In the genomic region with DNA sequence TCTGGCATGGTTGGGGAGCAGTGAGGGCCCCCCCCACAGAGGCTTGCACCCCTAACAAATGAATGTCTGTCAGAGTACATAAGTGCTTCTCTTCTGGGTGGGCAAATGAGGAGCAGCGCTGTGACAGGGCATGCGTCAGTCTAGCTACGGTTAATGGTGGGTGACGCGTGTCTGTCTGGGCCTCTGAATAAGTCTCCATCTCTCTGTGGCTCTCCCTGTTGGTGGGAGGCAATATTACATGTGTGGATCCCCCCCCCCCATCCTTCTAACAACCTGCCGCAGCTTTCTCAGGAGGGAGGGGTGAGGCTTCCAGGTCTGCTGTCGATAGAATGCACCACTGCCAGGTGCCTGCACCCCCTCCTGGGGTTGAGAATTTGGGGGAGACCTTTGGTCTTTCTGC, we compare ENCODE assay signal across 17 mouse cellular contexts. TPM values are rescaled to one million over a fixed set of nuclear protein-coding genes. Genes with fewer than 3 reads are reported as not detected.
DNase-seq lines count a peak whose midpoint lies in the region; ATAC-seq and TF ChIP-seq lines count a peak whose summit lies in the region.
"Had no signal": no experiment of that assay in that cellular context is flagged by ENCODE, and none has a peak within 500 bp of the region (broad histone marks: within the 10 kb centered on the region; RNA-seq: fewer than 3 reads in every experiment).

No protein-coding gene starts in this region.

- H3K27ac ChIP-seq in heart, embryonic 10.5 days, result 0 out of 2 replicates have a peak overlapping the region, but pooled peaks have one; percentile 4
- no peak overlapping the region for H3K27ac ChIP-seq in hindbrain, postnatal 0 days
- H3K27ac ChIP-seq in liver, embryonic 12.5 days, result no peak overlapping the region
- H3K27ac ChIP-seq: embryonic facial prominence, embryonic 15.5 days; limb, embryonic 15.5 days; macrophage; stomach, embryonic 15.5 days had no signal

- H3K4me3 ChIP-seq in heart, embryonic 10.5 days, result peak overlapping the region; percentile 83
- H3K4me3 ChIP-seq in hindbrain, postnatal 0 days (ENCODE audit: low read length), result peak overlapping the region; percentile 78; the same call in 1 of the 2 replicates
- no peak overlapping the region for H3K4me3 ChIP-seq in liver, embryonic 12.5 days
- H3K4me3 ChIP-seq: embryonic facial prominence, embryonic 15.5 days; limb, embryonic 15.5 days; stomach, embryonic 15.5 days had no signal

- DNase-seq in heart, embryonic 10.5 days (ENCODE audit: low spot score), result no peak
- DNase-seq in heart, postnatal 4 days, result no peak
- peak; percentile 40 for DNase-seq in retina, postnatal 1 day
- no peak for DNase-seq in retina, embryonic 14.5 days (ENCODE audit: low spot score)
- no peak for DNase-seq in hindbrain, postnatal 0 days (ENCODE audit: low spot score)
- no peak for DNase-seq in right cerebral cortex, postnatal 10 days (ENCODE audit: low spot score in 2 of 2)
- DNase-seq: adrenal gland, postnatal 14 days; kidney, adult 18-20 months; lung, adult 2 months; thymus, postnatal 4 days had no signal

- TF ChIP-seq CTCF in hindbrain, postnatal 0 days (IDR thresholded peaks at IDR 0.05; ENCODE audit: low read depth), result peak; percentile 55

- peaks cover 80% of the 10 kb centered on the region for H3K4me1 ChIP-seq in heart, embryonic 10.5 days
- peaks cover 6% of the 10 kb centered on the region for H3K4me1 ChIP-seq in hindbrain, postnatal 0 days (ENCODE audit: insufficient read depth, low read length)
- peaks cover 5% of the 10 kb centered on the region; the same call in 1 of the 2 replicates for H3K4me1 ChIP-seq in liver, embryonic 12.5 days

- peak overlapping the region; percentile 91 for H3K4me2 ChIP-seq in hindbrain, postnatal 0 days (ENCODE audit: low read depth, low read length)
- H3K4me2 ChIP-seq in liver, embryonic 12.5 days, result no peak overlapping the region
- H3K4me2 ChIP-seq: embryonic facial prominence, embryonic 15.5 days; limb, embryonic 15.5 days; stomach, embryonic 15.5 days had no signal

- H3K9ac ChIP-seq in hindbrain, postnatal 0 days (replicated peaks; ENCODE audit: low read length), result no peak overlapping the region
- no peak overlapping the region for H3K9ac ChIP-seq in liver, embryonic 12.5 days
- H3K9ac ChIP-seq: embryonic facial prominence, embryonic 15.5 days; limb, embryonic 15.5 days; stomach, embryonic 15.5 days had no signal

- peak; percentile 28; the same call in 1 of the 2 replicates for ATAC-seq in hindbrain, postnatal 0 days
- ATAC-seq in liver, embryonic 12.5 days, result no peak
- no peak for ATAC-seq in inflammation-experienced regulatory T-cells, adult 6 months

- WGBS in heart, embryonic 10.5 days, result 54% methylated on average over 7 of the region's 7 CpGs
- WGBS in hindbrain, postnatal 0 days, result 63% methylated on average over 7 of the region's 7 CpGs
- WGBS in liver, embryonic 12.5 days (ENCODE audit: insufficient replicate concordance), result 51% methylated on average over 7 of the region's 7 CpGs

- H3K27me3 ChIP-seq in heart, embryonic 10.5 days (ENCODE audit: insufficient read depth, poor library complexity, severe bottlenecking), result peaks cover 67% of the 10 kb centered on the region
- no peaks in the 10 kb centered on the region for H3K27me3 ChIP-seq in hindbrain, postnatal 0 days (ENCODE audit: insufficient read depth, low read length)
- H3K27me3 ChIP-seq in liver, embryonic 12.5 days (replicated peaks), result peaks cover 94% of the 10 kb centered on the region

- H3K9me3 ChIP-seq in heart, embryonic 10.5 days, result no peaks in the 10 kb centered on the region
- no peaks in the 10 kb centered on the region for H3K9me3 ChIP-seq in hindbrain, postnatal 0 days (ENCODE audit: low read length)
- no peaks in the 10 kb centered on the region for H3K9me3 ChIP-seq in liver, embryonic 12.5 days (replicated peaks)
- H3K9me3 ChIP-seq: embryonic facial prominence, embryonic 15.5 days; G1E; limb, embryonic 15.5 days; stomach, embryonic 15.5 days had no signal

- no peaks in the 10 kb centered on the region for H3K36me3 ChIP-seq in heart, embryonic 10.5 days
- no peaks in the 10 kb centered on the region for H3K36me3 ChIP-seq in hindbrain, postnatal 0 days (ENCODE audit: insufficient read depth, low read length)
- no peaks in the 10 kb centered on the region for H3K36me3 ChIP-seq in liver, embryonic 12.5 days
- H3K36me3 ChIP-seq: embryonic facial prominence, embryonic 15.5 days; G1E; limb, embryonic 15.5 days; stomach, embryonic 15.5 days had no signal

RNA-seq across cellular contexts. Expression of a gene that starts 3.7 kb away (rescaled TPM):
- polyA plus RNA-seq in heart, embryonic 10.5 days (2016; fragmentation: Nextera tagmentation; extraction: Ambion mirVana), result 6.8 TPM in 2 replicates
- total RNA-seq in heart, postnatal 4 days (2021), result 10 to 100 TPM; 21.2 to 23.1 TPM
- total RNA-seq in hindbrain, postnatal 0 days (2014; rRNA removed), result 108 and 134 TPM in 2 replicates
- 7.1 and 7.6 TPM in 2 replicates for polyA plus RNA-seq in hindbrain, postnatal 0 days (2015; fragmentation: Nextera tagmentation; extraction: Ambion mirVana)
- 0.02 and 0.13 TPM in 2 replicates for polyA plus RNA-seq in liver, embryonic 12.5 days (2016; fragmentation: Nextera tagmentation; extraction: Ambion mirVana)
- polyA plus RNA-seq in inflammation-experienced regulatory T-cells, adult 6 months (2017; shearing (Covaris generic)), result under 1 TPM in 2 of 3 experiments, not detected in 1; 0.19 to 0.44 TPM
- polyA plus RNA-seq: macrophage had no signal
